Mouse (Mus musculus) WW6 (cell line): ENCODE results near the gene Inhbc.

ENCODE experiments used
- DNase-seq: peaks from one replicate; pipeline ENCODE4 v3.0.0-alpha.2; 2013; ENCODE audit warnings: low read depth, low spot score

Inhbc gene

DNA sequence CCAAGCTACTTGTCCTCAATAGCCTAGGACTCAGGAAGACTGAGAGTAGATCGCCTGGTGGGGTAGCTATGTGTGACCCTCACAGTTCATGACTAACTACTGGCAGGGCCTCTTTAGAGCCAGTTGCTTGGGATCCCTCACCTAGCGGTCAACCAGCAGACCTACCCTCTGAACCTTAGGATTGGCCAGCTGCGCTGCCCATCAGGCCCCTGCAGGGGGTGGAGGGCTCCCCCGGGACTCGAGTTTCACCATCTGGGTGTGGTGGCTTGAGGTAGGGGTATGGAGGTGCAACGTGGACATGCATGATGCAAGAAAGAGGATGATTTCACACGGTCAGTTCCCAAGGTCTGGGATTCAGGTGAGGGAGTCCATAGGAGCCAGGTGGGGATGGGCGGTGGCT is 18.5 kb downstream of the Inhbc start:
- DNase-seq: no peak

DNA sequence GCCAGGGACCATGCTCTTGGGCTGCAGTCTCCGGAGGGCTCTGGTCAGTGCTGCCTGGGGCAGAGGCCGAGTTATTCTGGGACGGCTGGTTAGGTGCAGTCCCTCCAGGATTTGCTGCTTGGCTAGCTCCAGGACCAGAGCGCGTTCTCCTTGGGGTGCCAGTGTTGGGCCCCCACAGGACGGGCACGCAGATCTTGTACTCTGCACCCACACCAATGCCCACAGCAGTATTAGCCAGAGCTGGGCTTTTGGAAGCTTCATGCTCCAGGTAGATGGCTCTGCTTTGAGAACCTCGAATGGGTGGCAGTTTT is 19.0 kb downstream of the Inhbc start:
- DNase-seq: no peak

DNA sequence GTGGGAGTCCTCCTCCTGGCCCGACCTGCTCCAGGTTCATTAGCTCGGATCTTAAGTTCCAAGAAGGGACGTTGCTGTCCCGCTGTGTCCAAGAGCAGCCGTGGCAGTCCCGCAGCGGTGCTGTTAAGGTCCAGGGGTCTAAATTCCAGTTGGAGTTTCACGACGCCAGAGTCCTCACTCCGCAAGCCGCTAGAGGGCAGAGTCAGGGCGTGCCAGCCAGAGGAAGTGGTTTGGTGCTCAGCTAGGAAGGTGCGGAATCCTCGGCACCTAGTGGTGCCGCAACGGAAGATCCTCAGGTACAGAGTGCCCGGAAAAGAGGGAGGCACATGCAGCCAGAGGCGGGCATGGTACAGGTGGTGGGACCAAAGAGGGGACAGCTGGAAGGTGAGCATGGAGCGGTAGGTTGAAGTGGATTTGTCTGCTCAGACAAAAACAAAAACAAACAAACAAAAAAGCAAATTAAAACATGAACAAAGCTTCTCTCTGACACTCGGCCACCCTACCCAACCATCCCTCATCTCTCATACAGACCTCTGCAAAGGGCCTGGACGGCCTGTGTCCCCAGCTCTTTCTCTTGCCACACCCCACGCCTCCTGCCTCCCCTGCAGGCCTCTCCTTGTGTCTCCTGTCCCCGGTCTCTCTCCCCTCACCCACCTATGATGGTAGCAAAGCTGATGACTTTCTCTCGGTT is 19.5 kb downstream of the Inhbc start:
- peak; percentile 67 for DNase-seq

DNA sequence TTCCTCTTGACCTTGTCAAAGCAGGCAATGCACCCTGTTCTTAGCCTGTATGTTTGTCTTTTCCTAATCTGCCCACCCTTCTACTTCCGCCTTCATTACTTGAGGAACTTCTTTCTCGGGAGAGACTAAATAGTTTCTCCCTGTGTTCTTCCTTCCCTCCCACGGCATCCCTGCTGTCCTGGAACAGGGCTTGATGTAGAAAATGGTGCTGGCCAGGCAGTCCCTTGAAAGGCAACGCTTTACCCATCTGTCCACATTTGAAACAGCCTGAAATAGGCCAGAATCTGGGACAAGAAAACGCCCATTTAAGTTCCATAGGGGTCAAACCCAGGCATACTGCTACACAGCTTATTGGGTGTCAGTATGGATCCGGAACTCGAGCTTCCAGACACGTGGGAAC is 20.4 kb downstream of the Inhbc start:
- DNase-seq: no peak

DNA sequence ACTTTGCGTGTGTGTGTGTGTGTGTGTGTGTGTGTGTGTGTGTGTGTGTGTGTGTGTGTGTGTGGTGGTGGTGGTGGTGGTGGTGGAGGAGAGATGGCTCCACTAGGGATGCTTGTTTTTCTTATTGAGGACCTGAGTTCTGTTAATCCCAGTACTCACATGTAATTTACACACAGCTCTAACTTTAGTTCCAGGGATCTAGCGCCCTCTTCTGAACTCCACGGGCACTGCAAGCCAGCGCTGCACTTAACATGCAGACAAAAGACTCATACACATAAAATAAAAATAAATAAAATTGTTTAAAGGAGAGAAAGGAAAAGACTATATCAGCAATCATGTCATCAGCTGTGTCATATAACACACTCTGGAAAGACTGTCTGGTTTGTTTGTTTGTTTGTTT is 21.3 kb downstream of the Inhbc start:
- no peak for DNase-seq

DNA sequence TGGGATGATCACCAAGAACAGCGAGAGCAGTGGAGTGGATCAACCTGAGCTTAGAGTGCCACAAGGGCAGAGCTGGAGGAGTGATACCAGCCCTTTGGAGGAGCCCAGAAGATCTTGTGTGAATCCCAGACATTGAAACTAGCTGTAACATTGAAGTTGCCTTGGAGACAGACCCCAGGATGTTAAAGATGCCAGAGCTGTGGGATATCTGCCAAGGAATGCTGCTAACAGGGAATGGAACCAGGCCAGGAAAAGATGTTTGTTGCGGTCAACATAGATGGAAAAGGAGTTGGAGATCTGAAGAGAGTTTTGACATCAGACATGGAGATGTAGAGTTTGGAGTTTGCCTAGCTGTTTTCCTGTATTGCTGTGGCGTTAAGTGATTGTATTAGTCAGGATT is 24.1 kb downstream of the Inhbc start:
- DNase-seq: no peak

DNA sequence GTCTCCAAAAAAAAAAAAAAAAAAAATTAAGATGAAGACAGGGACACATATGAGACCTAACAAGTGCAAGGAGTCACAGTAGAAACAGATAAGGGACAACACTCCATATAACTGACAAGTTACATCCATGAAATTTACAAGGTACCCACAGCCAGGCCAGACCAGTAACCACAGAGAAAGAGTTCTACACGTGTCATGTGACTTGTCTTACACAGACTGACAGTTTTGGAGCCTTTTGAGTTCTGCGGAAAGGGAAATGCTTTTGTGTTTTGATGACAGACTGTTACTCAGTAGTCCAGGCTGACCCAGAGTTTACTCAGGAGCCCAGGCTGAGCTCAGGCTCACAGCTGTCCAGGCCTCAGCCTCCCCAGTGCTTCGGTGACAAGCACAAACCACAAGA is 27.2 kb downstream of the Inhbc start:
- DNase-seq: no peak

DNA sequence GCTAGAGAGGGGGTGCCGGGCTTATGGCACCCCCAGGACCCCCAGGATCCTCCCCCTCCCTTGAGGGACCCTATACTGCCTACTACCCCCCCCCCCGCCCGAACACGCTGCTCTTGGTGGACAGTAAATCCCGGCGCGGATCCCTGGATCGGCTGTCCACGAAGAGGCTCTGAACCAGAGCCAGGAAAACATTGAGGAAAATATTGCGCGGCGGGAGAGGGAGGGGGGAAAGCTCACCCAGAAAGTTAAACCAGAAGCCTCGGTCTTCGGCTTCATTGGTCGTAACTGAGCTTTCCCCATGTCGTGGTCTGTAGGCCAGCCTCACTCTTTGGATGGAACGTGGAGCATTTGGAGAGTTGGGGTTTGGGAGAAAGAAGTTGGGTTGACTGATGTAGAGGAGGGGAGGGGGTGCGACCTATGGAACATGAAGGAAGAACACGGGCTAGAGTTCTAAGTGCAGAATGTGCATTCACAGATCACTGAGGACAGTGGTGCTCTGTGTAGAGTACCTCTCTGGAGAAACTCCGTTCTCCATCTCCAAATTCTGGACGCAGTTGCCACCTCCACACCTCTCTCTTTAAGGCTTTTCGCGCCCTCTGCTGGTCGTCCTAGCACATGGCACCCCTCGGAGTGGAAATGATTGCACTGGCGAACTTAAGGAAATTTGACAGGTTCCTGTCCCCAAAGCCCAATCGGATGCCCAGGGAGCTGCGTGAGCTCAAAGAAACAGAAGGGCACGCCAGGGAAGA is 28.2 kb downstream of the Inhbc start, which contains the start of gene Gli1:
Gene Gli1 (minus strand): TSS at position 84 of the 749 bp plus-strand sequence.
- DNase-seq: peak; percentile 71

DNA sequence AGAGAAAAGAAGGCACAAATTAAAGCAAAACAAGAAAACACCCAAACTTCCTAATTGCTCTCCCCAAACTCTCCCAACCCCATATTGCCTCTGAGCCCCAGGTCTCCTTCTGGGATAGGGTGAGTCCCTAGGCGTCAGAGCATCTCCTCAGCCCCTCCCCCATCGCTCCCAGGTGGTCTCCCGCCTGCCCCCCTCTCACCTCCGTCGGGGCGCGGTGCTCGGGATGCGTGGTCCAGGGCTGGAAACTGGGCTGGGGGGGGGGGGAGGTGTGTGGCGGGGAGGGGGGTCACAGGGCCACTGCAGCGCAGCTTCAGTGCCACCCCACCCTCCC is 28.9 kb downstream of the Inhbc start:
- DNase-seq: no peak

DNA sequence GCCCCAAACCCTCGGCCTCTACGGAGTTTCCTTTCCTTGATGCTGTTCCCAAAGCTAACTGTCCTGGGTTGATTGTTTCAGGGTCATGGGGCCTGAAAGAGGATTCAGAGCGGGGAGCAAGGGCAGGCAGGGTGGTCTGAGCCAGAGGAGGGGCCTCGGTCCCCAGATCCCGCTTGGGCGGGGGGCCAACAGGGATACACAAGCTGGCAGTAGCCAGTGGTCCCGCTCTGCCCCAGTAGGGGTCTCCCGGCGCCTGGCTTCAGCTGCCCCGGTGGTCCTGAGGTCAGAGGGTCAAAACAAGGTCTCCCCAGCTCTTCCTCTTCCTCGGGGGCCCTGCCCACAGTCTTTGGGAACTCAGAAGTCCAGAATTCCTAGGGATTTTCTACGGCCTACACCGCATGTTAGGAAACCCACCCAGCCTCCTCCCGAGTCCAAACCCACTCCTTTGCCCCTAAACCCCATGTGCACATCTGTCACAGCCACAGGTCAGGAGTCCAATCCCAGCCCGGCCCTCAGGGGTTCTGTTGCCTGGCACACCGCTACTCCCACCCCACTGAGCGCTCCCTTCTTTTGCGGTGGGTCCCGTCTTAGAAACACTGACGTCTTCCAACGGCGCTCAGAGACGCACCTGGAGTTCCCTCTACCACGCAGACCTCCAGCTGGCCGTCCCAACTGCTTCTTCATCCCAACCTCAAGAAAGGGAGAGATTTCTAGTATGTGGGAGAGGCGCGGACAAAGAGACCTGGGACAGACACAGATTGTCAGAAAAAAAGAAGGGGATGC is 29.5 kb downstream of the Inhbc start:
- DNase-seq: no peak

DNA sequence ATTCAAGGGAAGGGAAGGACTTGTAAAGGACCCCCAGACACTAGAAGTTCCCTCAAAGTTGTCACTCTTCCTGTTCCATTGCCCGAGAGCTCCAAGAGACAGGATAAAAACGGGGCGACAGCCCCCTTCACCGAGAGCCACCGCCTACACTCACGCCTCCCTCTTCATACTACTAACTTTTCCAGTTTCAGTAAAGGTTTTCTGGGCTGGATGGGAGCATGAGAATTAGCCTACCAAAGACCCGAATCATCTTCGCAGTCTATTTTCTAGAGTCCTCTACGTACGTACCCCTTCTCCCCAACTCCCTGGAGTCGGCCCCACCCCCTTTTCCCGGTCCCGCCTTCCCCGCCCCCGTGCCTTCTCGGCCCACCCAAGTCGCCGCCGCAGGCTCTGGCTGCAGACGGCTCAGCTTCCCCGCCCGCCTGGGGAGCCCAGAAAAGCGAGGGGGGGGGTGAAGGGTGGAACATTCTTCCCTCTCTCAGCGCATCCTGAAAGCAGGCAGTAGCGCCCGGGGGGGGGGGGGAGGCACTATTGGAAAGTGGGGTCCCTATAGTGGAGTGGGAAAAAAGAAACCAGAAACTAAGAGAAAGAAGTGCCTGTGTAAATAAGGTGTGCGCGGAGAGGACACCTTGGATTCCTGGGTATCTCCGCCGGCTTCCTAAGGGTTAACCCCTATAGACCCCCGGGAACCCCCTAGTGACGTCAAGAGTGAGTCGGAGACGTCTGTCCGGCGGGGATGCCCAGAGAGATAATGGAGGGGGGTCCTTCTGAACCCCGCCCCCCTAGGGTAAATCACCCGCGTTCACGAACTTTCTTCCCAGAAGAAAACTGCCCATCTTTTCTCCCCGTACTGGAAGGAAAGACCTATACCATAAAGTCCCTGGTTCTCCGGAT is 30.3 kb downstream of the Inhbc start:
- DNase-seq: no peak

DNA sequence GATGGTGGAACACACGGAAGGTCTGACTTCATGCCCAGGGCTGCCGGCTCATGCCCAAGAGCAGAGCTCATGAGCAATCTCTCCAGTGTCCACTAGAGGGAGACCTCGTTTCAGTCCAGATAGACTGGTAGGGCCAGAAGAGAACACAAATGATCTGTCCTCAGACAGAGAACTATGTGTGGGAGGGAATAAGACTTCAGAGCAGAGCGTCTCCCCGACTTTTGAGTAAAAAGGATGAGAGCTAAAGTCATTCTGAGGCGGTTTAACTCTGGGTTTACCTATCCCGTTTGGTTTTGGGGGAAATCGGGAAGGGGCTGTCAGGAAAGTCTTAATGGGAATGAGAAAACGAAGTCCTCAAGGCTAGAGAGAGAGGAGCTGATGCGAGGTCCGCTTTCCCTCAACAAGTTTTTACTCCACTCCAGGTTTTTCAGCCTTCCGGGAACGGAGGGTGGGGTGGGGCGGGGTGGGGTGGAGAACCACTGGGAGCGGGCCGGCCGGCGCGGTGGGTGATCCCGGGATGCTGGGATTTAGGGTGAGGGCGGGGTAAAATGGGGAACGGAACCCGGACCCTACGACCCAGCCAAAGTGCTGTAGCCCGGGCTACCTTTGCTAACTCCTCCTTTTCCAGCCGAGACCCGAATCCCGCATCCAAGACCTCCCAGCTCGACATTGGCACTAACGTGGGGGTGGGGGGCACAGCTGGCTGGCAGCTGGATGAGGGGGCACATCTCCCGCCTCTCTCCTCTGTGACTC is 31.1 kb downstream of the Inhbc start:
- DNase-seq: peak; percentile 76

DNA sequence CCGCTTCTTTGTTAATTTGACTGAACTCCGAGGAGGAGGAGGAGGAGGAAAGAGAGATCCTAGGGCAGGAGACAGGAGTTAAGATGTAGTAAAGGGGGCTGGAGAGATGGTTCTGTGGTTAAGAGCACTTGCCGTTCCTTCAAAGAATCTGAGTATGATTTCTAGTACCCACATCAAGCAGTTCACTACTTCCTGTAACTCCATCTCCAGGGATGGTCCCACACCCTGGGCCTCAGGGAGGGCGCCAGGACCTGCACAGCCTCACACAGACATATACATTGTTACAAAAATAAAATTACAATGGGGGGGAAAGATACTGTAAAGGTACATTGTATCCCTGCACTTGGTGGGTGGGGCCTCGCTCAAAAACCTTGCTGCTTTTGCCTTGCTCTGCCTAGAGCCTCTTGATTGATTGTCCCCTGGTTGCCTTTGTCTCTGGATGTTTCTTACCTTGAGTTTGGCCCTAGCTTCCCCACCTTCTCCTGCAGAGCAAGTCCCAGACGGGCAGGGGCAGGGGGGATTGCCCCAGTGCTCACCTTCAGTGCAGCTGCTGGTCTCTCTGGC is 32.6 kb downstream of the Inhbc start:
- no peak for DNase-seq

DNA sequence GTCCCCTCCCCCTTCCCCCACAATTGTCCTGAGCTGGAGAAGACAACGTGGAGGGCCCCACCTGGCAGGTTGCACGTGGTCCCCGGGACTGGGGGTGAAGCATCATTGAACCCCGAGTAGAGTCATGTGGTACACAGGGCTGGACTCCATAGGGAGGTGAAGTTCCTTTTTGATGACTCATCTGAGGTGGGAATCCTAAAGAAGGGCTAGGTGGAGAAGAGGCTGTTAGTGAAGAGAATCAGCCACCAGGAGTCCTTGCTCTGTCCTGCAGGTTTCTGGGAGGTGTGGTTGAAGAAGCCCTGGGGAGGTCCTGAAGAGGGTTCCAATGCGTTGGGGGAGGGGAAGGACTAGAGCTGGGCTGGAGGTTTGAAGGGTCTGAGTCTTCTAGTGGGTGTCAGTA is 33.3 kb downstream of the Inhbc start:
- DNase-seq: no peak

DNA sequence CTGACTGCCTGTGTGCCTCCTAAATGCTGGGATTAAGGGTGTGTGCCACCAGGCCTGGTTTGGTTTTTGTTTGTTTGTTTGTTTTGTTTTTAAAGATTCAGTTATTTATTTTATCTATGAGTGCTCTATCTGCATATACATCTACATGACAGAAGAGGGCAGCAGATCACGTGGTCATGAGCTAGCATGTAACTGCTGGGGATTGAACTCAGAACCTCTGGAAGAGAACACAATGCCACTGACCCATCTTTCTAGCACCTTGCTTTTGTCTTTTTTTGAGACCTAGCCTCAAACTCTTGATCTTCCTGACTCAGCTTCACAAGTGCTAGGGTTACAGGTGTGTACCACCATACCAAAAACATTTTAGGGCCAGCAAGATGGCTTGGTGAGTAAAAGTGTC is 35.0 kb downstream of the Inhbc start:
- no peak for DNase-seq

DNA sequence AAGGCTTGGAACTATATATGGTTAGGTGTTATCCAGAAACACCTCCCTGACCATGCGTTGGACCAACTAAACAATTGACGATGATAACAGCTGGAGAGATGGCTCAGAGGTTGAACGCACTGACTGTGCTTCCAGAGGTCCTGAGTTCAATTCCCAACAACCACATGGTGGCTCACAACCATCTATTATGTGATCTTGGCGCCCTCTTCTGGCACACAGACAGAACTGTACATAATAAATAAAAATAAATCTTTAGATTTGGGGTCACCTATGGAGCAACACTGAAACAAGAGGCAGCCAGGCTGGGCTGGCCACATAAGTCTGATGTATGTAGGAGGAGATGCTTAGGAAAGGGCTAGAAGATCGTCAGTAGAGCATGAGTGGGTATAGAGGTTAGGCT is 37.1 kb downstream of the Inhbc start:
- DNase-seq: no peak

DNA sequence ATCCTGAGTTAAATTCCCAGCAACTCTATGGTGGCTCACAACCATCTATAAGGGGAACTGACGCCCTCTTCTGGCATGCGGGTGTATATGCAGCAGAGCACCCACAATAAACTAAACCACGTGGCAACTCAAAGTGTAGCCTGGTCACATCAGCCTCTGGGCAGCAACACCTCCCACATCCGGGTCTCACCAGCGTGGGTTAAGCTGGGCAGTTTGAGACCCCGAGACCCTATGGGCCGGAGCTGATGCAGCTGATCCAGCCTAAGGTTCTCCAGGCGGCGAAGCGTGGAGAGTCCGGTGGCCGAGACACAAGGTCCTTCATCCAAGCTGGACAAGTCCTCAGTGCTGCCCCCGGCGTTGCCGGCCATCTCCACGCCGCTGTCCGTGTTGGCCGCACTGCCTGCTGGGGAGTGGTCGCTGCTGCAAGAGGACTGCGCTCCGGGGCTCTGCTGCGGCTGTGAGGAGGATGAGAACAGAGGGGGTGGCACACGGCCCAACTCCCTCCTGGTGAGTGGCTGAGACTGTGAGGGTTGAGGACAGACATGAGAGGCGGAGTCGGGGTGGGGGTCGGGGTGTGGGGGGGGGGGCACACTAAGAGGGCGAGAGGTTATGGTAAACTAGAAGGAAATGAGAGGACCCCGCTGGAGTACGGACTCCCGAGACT is 37.9 kb downstream of the Inhbc start:
- no peak for DNase-seq

DNA sequence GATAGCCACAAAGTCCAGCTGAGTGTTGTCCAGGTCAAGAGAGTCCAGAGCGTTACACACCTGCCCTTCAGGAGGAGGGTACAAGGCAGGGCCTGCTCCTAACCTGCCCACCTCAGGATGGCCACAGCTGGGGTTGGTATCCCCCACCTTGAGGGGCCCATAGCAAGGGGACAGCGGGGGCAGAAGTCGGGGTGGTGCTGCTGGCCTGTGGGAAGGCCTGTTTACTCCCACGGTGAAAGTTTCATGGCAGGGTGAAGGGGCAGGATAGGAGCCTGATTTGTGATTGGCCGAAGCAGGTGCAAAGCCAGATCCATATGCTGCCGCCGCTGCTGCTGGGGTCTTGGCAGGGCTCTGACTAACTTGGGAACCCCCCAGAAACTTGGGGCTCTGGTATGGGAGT is 40.0 kb downstream of the Inhbc start:
- no peak for DNase-seq

DNA sequence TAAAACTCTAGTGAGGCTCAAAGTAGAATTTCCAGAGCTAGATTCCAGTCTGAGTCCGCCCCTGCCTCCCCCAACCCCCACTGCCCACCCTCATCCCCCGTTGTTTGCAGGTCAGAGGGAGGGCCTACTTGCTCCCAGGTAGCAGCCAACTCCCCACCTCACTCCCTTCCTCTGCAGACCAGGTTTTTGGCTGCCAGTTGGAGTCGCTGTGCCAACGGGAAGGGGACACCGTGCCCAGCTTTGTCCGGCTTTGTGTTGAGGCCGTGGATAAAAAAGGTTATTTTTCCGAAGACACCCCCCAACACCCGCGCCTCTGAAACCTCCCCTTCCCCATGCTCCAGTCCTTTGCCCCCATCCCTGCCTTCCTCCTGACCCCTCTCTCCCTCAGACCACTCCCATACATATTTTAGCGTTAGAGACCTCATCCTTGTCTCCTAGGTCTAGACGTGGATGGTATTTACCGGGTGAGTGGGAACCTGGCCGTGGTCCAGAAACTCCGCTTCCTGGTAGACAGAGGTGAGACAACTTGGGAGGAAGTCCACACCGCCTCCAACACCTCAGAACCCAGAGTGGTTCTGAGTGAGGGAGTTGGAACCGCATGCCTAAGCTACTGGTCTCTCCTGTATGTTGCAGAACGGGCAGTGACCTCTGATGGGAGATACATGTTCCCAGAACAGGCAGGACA is 42.6 kb downstream of the Inhbc start:
- no peak for DNase-seq

DNA sequence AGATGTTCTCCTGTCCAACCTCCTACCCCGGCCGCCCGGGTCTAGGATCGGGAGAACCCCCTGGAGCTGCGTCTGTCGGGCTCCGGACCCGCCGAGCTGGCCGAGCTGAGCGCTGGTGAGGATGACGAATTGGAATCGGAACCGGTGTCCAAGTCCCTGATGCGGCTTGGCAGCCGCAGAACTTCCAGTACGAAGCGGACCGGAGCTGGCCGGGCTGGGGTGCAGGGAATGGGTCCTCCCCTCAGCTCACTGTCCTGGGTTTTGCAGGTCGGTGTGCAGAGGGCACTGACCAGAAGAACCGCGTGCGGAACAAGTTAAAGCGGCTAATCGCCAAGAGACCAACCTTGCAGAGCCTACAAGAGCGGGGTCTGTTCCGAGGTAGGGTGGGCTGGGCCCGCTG is 43.4 kb downstream of the Inhbc start:
- no peak for DNase-seq
